Mouse (Mus musculus) midbrain, postnatal 0 days (tissue): ENCODE results near the gene Adamts16. TPM values are rescaled to one million over a fixed set of nuclear protein-coding genes. Genes with fewer than 3 reads are reported as not detected.
"Not testable (repeated sequence)": the region's sequence is repeated elsewhere in the genome, so short reads cannot be mapped to it uniquely, and the experiment has no call there.

Experiments used
- ATAC-seq: fragments of 200-750 bp; cut with Nextera tagmentation; 2 replicates; pipeline ENCODE4 v1.8.0; 2017; ENCODE audit warnings: moderate number of reproducible peaks, mild to moderate bottlenecking, moderate TSS enrichment, moderate library complexity; ENCODE audit not compliant: low FRiP score
- DNase-seq: peaks from one replicate; pipeline ENCODE4 v3.0.0-alpha.2; 2015; ENCODE audit warnings: low spot score
- H3K27ac ChIP-seq: fragments of 300-500 bp; sonication (generic); 2 replicates; pipeline ENCODE4 v1.5.1; 2014; ENCODE audit warnings: low read depth, mild to moderate bottlenecking, low read length, mixed read lengths
- H3K27me3 ChIP-seq: fragments of 300-500 bp; sonication (generic); 2 replicates; pipeline ENCODE4 v1.6.1; 2014; ENCODE audit warnings: low read length, control low read depth, mixed read lengths; ENCODE audit not compliant: insufficient read depth
- H3K36me3 ChIP-seq: fragments of 300-500 bp; sonication (generic); 2 replicates; pipeline ENCODE4 v1.6.1; 2014; ENCODE audit warnings: low read length, control low read depth, mixed read lengths; ENCODE audit not compliant: insufficient read depth
- H3K4me1 ChIP-seq: fragments of 300-500 bp; sonication (generic); 2 replicates; pipeline ENCODE4 v1.6.1; 2014; ENCODE audit warnings: mild to moderate bottlenecking, control low read depth, antibody characterized with exemption, low read length, mixed read lengths; ENCODE audit not compliant: insufficient read depth
- H3K4me2 ChIP-seq: fragments of 300-500 bp; sonication (generic); 2 replicates; pipeline ENCODE4 v1.6.1; 2014; ENCODE audit warnings: low read depth, mild to moderate bottlenecking, low read length, mixed read lengths; ENCODE audit not compliant: poor library complexity, severe bottlenecking
- H3K4me3 ChIP-seq: fragments of 300-500 bp; sonication (generic); 2 replicates; pipeline ENCODE4 v1.5.1; 2014; ENCODE audit warnings: low read depth, mild to moderate bottlenecking, low read length, moderate library complexity
- H3K9ac ChIP-seq: fragments of 300-500 bp; sonication (generic); replicated peaks from 2 replicates; pipeline ENCODE4 v1.6.1; 2014; ENCODE audit warnings: mild to moderate bottlenecking, low read length, moderate library complexity, mixed read lengths; ENCODE audit not compliant: poor library complexity, severe bottlenecking
- H3K9me3 ChIP-seq: fragments of 300-500 bp; sonication (generic); 2 replicates; pipeline ENCODE4 v1.6.1; 2016; ENCODE audit warnings: low read length, control low read depth
- CTCF ChIP-seq: IDR thresholded peaks from 2 replicates; pipeline ENCODE4 v1.5.1; 2016; ENCODE audit warnings: antibody characterized with exemption, mild to moderate bottlenecking
- WGBS: fragments of 180-500 bp; shearing (Covaris S2); extraction: QIAGEN DNeasy Blood & Tissue Kit; methylation state at CpG from one replicate; pipeline ENCODE4 v1.1.7; 2014; 5-methylcytosine and 5-hydroxymethylcytosine counted together
- polyA plus RNA-seq: library from polyadenylated mRNA; unstranded; fragments of >200 nt; fragmentation: Nextera tagmentation; extraction: Ambion mirVana; gene quantifications from 2 replicates; pipeline ENCODE4 v1.2.1, GENCODE M21; 2015
- total RNA-seq: library from RNA; depleted of rRNA; stranded (reverse); fragments of >200 nt; gene quantifications from 2 replicates; pipeline ENCODE4 v1.2.3, GENCODE M21; 2014

Adamts16 gene
- total and polyA plus RNA-seq, 2 experiments from 2014 or later = 2.2 to 4.8 TPM

GRCm38 (mm10) chr13:70876648-70877549, 35.3 kb upstream of the Adamts16 start:
- Histone ChIP-seq H3K4me1 (no peaks in the 10 kb centered on the region), H3K4me3 (no peak overlapping the region), H3K27ac (no peak overlapping the region), H3K36me3 (no peaks in the 10 kb centered on the region), H3K27me3 (no peaks in the 10 kb centered on the region), H3K9me3 (no peaks in the 10 kb centered on the region), H3K9ac (no peak overlapping the region), H3K4me2 (no peak overlapping the region)
- DNase-seq = peak; percentile 70
- no peak for TF ChIP-seq CTCF
- peak; percentile 23; the same call in 1 of the 2 replicates for ATAC-seq
- 80% methylated on average over 10 of the region's 10 CpGs for whole genome bisulfite sequencing

GRCm38 (mm10) chr13:70875411-70875949, 33.9 kb upstream of the Adamts16 start:
- H3K4me1 ChIP-seq = no peaks in the 10 kb centered on the region
- H3K27ac ChIP-seq = no peak overlapping the region
- no peaks in the 10 kb centered on the region for H3K27me3 ChIP-seq
- 91% methylated on average over 4 of the region's 4 CpGs for WGBS
- ATAC-seq = no peak
- H3K4me2 ChIP-seq = no peak overlapping the region
- H3K36me3 ChIP-seq = no peaks in the 10 kb centered on the region
- no peak for DNase-seq
- no peak for TF ChIP-seq CTCF
- H3K9me3 ChIP-seq = no peaks in the 10 kb centered on the region
- no peak overlapping the region for H3K4me3 ChIP-seq
- no peak overlapping the region for H3K9ac ChIP-seq

GRCm38 (mm10) chr13:70874741-70875140, 33.1 kb upstream of the Adamts16 start:
- ATAC-seq = no peak
- Histone ChIP-seq H3K9ac (no peak overlapping the region), H3K27ac (no peak overlapping the region), H3K9me3 (no peaks in the 10 kb centered on the region), H3K36me3 (no peaks in the 10 kb centered on the region), H3K4me3 (no peak overlapping the region), H3K27me3 (no peaks in the 10 kb centered on the region), H3K4me1 (no peaks in the 10 kb centered on the region), H3K4me2 (no peak overlapping the region)
- DNase-seq = no peak
- no peak for TF ChIP-seq CTCF

- not testable (repeated sequence) for H3K27me3 ChIP-seq, DNase-seq, H3K36me3 ChIP-seq, H3K4me1 ChIP-seq, H3K4me2 ChIP-seq, H3K9ac ChIP-seq, H3K27ac ChIP-seq, H3K4me3 ChIP-seq, ATAC-seq, H3K9me3 ChIP-seq
- 77% methylated on average over 13 of the region's 13 CpGs for WGBS
These were observed 32.2 kb upstream of the Adamts16 start for GRCm38 (mm10) chr13:70873851-70874250.

DNA sequence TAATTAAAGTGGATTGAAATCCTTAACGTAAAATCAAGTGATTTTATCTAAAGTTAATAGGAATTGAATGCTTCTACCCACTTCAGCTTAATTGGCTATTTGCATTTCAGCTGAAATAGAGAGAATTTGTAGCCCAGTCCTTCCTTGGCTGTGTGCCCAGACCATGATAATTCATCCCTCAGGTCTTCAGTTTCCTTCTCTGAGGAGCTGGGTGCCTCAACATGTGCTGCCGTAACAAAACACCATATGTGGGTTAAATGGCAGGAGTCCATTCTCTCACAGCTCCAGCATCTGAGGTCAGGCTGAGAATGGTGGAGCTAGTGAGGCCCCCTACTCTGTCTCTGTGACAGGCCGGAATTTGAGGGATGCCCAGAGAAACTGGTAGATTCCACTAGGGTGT, 29.4 kb upstream of the Adamts16 start:
- no peak overlapping the region for H3K9ac ChIP-seq
- WGBS = 58% methylated on average over 3 of the region's 3 CpGs
- no peaks in the 10 kb centered on the region for H3K9me3 ChIP-seq
- no peak for ATAC-seq
- H3K4me3 ChIP-seq = no peak overlapping the region
- no peaks in the 10 kb centered on the region for H3K27me3 ChIP-seq
- H3K4me1 ChIP-seq = no peaks in the 10 kb centered on the region
- no peak for TF ChIP-seq CTCF
- no peak overlapping the region for H3K27ac ChIP-seq
- DNase-seq = peak; percentile 21
- H3K36me3 ChIP-seq = no peaks in the 10 kb centered on the region
- no peak overlapping the region for H3K4me2 ChIP-seq

GRCm38 (mm10) chr13:70866971-70867625, 25.5 kb upstream of the Adamts16 start:
- Histone ChIP-seq H3K9me3 (no peaks in the 10 kb centered on the region), H3K9ac (no peak overlapping the region), H3K27me3 (no peaks in the 10 kb centered on the region), H3K4me2 (no peak overlapping the region), H3K4me3 (no peak overlapping the region), H3K36me3 (no peaks in the 10 kb centered on the region), H3K27ac (no peak overlapping the region), H3K4me1 (no peaks in the 10 kb centered on the region)
- no peak for DNase-seq
- WGBS = 97% methylated on average over 11 of the region's 11 CpGs
- TF ChIP-seq CTCF = no peak
- no peak for ATAC-seq
